Mouse (Mus musculus): ENCODE measurements around the gene Slc16a4. TPM values are rescaled to one million over a fixed set of nuclear protein-coding genes. Genes with fewer than 3 reads are reported as not detected.
"Not testable (repeated sequence)": the region's sequence is repeated elsewhere in the genome, so short reads cannot be mapped to it uniquely, and the experiment has no call there.

Slc16a4 gene
- polyA plus RNA-seq, 1 experiment from 2014 or later, result 3.6 TPM

DNA sequence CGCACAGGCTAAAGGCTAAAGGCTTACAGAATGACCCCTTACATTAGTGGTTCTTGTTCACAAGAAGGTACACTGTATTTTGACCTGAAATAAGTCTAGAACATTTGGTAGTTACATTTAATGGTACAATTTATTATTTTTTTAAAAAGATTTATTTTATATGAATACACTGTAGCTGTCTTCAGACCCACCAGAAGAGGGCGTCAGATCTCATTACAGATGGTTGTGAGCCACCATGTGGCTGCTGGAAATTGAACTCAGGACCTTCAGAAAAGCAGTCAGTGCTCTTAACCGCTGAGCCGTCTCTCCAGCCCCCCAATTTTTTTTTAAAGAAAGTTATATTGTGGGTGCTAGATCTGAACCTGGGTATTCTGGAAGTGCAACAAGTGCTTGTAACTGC lies 5.9 kb downstream of the Slc16a4 start:
- not testable (repeated sequence) for H3K4me1 ChIP-seq; H3K27me3 ChIP-seq; H3K4me3 ChIP-seq; H3K4me2 ChIP-seq; ATAC-seq (ENCODE audit: insufficient number of reproducible peaks, insufficient read depth, low FRiP score, low TSS enrichment, low read depth); H3K9ac ChIP-seq; H3K9me3 ChIP-seq; H3K27ac ChIP-seq
- peaks cover 10% of the 10 kb centered on the region for H3K36me3 ChIP-seq
- 69% methylated on average over 4 of the region's 4 CpGs for WGBS

DNA sequence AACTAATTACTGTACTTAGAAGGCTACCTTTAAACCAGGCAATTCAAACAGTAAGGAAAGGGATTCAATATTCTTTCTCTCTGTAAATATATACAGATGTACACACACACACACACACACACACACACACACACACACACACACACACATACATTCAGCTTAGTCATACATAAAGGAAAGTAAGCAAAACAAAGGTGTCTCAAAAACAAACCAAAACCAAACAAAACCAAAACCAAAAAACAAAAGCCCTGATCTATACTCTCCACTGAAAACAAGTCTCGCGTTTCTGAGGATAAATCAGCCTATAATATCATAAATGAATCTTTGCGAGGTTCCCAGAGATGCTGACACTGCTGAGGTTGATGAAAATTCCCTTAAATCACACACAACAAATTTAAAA lies 26.3 kb downstream of the Slc16a4 start:
- Histone ChIP-seq H3K4me2 (no peak overlapping the region), H3K9ac (no peak overlapping the region), H3K4me3 (no peak overlapping the region), H3K27ac (no peak overlapping the region), H3K4me1 (peaks cover 10% of the 10 kb centered on the region; the same call in 1 of the 2 replicates), H3K9me3 (no peaks in the 10 kb centered on the region), H3K27me3 (no peaks in the 10 kb centered on the region), H3K36me3 (peaks cover 28% of the 10 kb centered on the region)
- WGBS, result 90% methylated on average over 3 of the region's 3 CpGs
- no peak for ATAC-seq (ENCODE audit: insufficient number of reproducible peaks, insufficient read depth, low FRiP score, low TSS enrichment, low read depth)

DNA sequence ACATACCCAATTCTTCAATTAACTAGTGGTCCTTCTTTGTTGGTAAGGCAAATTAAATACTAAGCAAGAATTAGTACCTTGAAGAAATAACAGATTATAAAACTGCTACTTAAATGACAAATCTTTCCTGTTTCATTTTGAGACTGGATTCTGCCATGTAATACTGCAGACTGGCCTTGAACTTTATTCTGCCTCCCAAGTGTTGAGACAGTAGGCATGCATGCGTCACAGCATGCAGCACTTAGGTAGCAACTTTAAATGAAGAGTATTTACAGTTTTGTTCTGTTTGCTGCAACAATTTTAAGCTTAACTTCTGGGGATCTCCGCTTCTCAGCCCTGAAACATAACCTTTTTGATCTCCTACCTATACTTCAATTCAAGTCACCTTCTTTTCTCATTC lies 30.1 kb downstream of the Slc16a4 start:
- Histone ChIP-seq H3K36me3 (peaks cover 46% of the 10 kb centered on the region), H3K27ac (no peak overlapping the region), H3K9me3 (no peaks in the 10 kb centered on the region), H3K27me3 (no peaks in the 10 kb centered on the region), H3K4me2 (no peak overlapping the region), H3K4me3 (no peak overlapping the region), H3K9ac (no peak overlapping the region), H3K4me1 (peaks cover 40% of the 10 kb centered on the region)
- WGBS, result 88% methylated on average over 2 of the region's 2 CpGs
- ATAC-seq (ENCODE audit: insufficient number of reproducible peaks, insufficient read depth, low FRiP score, low TSS enrichment, low read depth), result no peak

DNA sequence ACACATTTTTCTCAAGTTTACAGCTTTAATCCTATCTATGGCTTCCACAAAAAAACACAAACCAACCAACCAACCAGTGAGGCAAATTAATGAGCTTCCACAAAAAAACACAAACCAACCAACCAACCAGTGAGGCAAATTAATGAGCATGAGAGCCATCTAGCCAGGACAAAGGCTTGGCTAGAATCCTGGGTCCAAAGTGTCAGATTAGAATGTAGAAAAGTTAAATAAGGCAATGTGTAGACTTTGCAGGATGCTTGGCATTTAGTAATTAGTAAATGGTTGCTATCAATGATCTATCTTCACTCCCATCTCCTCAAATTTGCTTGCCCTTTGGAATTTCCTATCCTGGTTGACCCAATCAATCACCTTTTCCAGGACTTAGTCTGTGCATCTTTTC lies 30.7 kb downstream of the Slc16a4 start:
- Histone ChIP-seq H3K27me3 (no peaks in the 10 kb centered on the region), H3K9ac (no peak overlapping the region), H3K4me2 (no peak overlapping the region), H3K9me3 (no peaks in the 10 kb centered on the region), H3K36me3 (peaks cover 43% of the 10 kb centered on the region), H3K4me3 (no peak overlapping the region), H3K4me1 (peaks cover 40% of the 10 kb centered on the region), H3K27ac (no peak overlapping the region)
- no peak for ATAC-seq (ENCODE audit: insufficient number of reproducible peaks, insufficient read depth, low FRiP score, low TSS enrichment, low read depth)

DNA sequence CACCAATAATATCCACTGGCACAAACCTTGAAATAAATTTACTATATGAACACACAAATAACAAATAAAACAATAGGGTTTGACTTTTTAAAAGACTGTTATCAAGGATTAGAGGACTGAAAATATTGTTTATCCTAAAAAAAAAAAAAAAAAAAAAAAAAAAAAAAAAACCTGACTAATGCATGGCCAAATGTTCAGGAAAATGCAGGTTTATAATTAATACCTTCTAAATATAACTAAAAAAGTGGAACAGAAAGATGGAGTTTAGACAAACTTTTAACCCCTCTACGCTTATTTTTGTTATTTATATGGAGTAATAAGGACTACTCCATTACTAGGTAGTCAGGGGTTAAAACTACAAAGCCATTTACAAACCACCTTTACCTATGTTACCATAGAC lies 35.4 kb downstream of the Slc16a4 start:
- no peaks in the 10 kb centered on the region for H3K9me3 ChIP-seq
- no peak for ATAC-seq (ENCODE audit: insufficient number of reproducible peaks, insufficient read depth, low FRiP score, low TSS enrichment, low read depth)
- WGBS, result 89% methylated on average over 1 of the region's 1 CpGs
- no peak overlapping the region for H3K4me2 ChIP-seq
- H3K27me3 ChIP-seq, result no peaks in the 10 kb centered on the region
- H3K4me1 ChIP-seq, result peaks cover 49% of the 10 kb centered on the region
- H3K9ac ChIP-seq, result no peak overlapping the region
- peaks cover 50% of the 10 kb centered on the region for H3K36me3 ChIP-seq
- H3K4me3 ChIP-seq, result no peak overlapping the region
- H3K27ac ChIP-seq, result no peak overlapping the region

DNA sequence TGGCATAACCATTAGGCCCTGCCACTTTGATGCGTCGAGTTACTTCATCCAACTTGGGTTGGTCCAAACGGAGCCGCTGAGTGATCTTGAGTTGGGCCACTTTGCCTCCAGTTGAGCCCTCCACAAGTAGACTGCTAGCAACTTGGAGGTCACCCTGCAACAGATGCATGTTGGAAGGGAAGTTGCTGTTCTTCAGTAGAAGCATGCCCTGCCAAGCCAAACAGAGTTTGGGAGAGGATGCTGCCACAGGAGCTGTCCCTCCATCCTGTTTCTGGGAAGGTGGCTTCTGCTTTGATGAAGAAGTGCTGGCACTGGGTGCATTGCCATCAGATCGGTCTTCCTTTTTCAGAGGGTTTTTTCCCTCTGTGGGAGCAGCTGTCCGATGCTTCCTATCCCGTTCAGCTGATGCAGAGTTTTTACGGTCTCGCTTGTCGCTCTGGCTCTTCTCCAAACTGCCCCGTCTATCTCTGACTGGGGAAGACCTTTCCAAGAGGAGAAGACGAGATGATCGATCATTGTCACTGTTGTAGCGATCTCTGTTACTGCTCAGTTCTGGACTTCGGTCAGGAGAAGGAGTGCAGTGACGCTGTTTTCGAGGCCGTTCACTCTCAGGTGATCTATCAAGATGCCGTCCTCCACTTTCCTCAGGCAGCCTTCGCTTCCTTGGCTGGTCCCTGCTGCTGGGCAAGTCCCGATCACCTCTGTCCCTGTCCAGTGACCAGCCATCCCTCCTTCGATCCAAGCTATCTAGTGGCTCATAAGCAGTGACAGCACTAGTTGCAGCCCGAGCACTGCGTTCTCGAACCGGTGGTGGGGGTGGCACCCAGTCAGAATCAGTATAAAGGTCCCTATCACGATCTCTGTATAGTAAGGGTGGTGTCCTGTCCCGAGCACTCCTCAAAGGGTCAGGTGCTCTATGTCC lies 39.7 kb downstream of the Slc16a4 start:
- Histone ChIP-seq H3K36me3 (peaks cover 23% of the 10 kb centered on the region), H3K4me2 (peak overlapping the region; percentile 92), H3K4me3 (peak overlapping the region; percentile 94), H3K9ac (peak overlapping the region; percentile 96), H3K9me3 (no peaks in the 10 kb centered on the region), H3K27me3 (no peaks in the 10 kb centered on the region), H3K27ac (no peak overlapping the region), H3K4me1 (peaks cover 27% of the 10 kb centered on the region)
- ATAC-seq (ENCODE audit: insufficient number of reproducible peaks, insufficient read depth, low FRiP score, low TSS enrichment, low read depth), result no peak
- WGBS, result 82% methylated on average over 28 of the region's 28 CpGs

DNA sequence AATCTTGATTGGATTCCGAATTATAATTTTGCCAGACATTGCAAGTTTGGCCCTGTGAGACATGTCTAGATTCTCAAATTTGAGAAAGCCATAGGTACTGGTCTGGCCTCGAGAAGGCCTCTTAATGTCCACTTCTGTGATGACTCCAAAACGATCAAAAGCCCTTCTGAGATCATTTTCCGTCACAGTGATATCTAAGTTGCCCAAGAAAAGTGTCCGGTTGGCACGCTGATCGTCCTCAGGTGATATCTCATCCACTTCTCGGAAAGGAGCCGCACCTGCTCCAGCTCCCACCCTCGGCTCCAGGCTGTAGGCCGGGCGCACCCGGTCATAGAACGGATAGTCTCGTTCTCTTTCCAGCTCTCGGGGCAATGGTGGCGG lies 40.7 kb downstream of the Slc16a4 start:
- 18% methylated on average over 17 of the region's 17 CpGs for WGBS
- H3K9ac ChIP-seq, result peak overlapping the region; percentile 96

DNA sequence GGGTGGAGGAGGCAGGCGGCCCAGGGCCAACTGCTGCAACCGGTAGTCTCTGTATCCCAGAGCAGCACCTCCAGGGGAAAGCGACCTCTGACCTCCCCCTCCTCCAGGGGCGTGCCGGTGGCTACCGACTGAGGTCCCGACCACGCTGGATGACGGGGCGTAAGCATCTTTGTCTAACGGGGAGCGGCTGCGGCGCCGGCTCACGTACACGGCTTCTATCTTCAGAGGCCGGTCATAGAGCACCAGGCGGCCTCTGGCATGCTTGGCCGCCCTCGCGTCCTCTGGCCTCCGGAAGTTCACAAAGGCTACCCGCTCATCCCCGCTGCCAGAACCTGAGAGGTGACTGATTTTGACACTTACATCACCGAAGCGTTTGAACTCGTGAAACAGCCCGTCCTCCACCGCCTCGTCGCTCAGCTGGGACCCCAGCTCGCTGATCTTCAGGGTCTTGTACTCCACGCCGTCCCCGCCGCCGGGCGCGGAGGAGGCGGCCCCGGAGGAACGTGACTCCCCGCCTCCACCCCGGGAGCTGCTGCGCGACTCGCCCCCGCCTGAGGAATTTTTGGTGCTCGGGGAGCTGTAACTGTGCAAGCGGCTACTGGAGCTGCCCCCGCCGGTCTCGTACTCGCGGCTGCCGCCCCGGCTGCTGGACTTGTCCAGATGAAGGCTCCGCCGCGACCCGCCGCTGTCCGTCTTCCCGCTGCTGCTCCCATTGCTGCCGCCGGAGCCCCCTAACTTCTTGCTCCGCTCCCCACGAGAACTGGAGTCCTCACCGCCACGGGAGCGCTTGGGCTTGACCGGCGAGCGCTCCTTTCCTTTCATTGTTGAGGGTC lies 41.3 kb downstream of the Slc16a4 start:
- no peak for ATAC-seq (ENCODE audit: insufficient number of reproducible peaks, insufficient read depth, low FRiP score, low TSS enrichment, low read depth)
- H3K27me3 ChIP-seq, result no peaks in the 10 kb centered on the region
- peak overlapping the region; percentile 92 for H3K27ac ChIP-seq
- peak overlapping the region; percentile 94 for H3K4me3 ChIP-seq
- H3K9me3 ChIP-seq, result no peaks in the 10 kb centered on the region
- peak overlapping the region; percentile 92 for H3K4me2 ChIP-seq
- under 1% methylated on average over 74 of the region's 75 CpGs for WGBS
- peaks cover 20% of the 10 kb centered on the region for H3K36me3 ChIP-seq
- peak overlapping the region; percentile 96 for H3K9ac ChIP-seq
- peaks cover 24% of the 10 kb centered on the region for H3K4me1 ChIP-seq

More for the DNA sequence above, 40.7 kb downstream of the Slc16a4 start:
- Histone ChIP-seq H3K36me3 (peaks cover 20% of the 10 kb centered on the region), H3K4me1 (peaks cover 24% of the 10 kb centered on the region), H3K27me3 (no peaks in the 10 kb centered on the region), H3K27ac (no peak overlapping the region), H3K9me3 (no peaks in the 10 kb centered on the region), H3K4me2 (peak overlapping the region; percentile 92), H3K4me3 (peak overlapping the region; percentile 94)
- no peak for ATAC-seq (ENCODE audit: insufficient number of reproducible peaks, insufficient read depth, low FRiP score, low TSS enrichment, low read depth)

DNA sequence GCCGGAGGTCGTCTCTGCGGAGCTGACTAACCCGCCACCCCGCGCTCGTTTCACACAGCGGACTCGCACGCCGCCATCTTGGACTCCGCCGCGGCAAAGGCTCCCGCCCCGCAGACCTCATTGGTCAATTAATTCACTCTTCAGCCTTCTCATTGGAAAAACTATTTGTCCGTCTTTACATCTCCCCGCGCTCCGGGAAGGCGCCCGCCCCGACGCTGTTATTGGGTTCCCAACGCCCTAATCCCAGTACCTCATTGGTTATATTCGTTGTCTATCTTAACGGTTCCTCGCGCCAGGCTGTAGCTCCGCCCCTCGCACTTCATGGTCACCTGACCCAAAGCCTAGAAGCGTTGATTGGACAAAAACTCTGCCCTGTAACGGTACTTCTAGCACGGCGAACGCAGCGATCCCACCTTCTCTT lies 41.9 kb downstream of the Slc16a4 start:
- Histone ChIP-seq H3K36me3 (peaks cover 17% of the 10 kb centered on the region), H3K9ac (peak overlapping the region; percentile 96), H3K4me1 (peaks cover 24% of the 10 kb centered on the region), H3K27me3 (no peaks in the 10 kb centered on the region), H3K9me3 (no peaks in the 10 kb centered on the region), H3K4me3 (peak overlapping the region; percentile 94), H3K4me2 (peak overlapping the region; percentile 92), H3K27ac (peak overlapping the region; percentile 95)
- peak; percentile 98 for ATAC-seq (ENCODE audit: insufficient number of reproducible peaks, insufficient read depth, low FRiP score, low TSS enrichment, low read depth)
- WGBS, result 0% methylated on average over 37 of the region's 37 CpGs

DNA sequence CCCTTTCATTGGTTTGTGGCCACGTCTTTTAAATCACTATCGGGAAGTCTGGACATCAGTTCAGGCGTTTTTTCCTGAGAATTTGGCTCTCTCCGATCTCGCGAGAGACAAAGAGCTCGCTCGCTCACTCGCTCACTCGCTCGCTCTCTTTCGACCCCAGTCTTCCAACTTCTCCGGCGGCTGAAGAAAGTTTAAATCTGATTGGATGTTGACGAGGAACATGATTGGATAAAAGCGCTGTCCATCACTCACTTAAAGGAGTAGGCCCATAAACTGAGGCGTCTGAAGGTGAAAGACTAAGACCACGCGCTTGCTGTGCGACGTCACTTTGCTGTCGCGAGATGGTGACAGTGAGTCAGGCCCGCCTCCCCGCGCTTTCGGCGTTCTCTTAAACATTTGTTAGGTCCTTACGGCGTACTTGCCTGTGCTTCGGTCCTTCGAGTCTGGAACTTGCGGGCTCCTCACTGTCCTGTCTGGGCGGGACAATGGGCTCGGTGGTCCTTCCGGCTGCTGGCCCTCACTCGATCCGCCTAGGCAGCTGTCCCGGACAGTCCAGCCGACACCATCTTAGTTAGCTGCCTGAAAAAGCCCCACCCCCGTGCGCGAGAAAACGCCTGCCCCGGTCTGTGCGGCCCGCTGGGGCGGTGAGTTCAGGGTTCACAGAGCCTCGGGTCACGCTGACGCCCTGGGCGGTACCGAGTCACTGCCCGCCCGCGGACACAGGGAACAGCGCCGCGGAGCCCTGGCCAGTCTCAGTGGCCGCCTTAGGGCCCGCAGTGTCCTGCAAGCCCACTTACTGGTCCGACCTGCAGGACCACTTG lies 42.6 kb downstream of the Slc16a4 start, which contains the start of gene Rbm15:
Gene Rbm15 (minus strand): TSS at position 293 of the 821 bp plus-strand sequence.
- peak within 1 kb of the TSS; percentile 92 for H3K4me2 ChIP-seq
- peak within 1 kb of the TSS; percentile 94 for H3K4me3 ChIP-seq
- peaks cover 24% of the 10 kb centered on the region for H3K4me1 ChIP-seq
- peak within 1 kb of the TSS; percentile 95 for H3K27ac ChIP-seq
- WGBS, result under 1% methylated on average over 62 of the region's 62 CpGs
- no peaks in the 10 kb centered on the region for H3K27me3 ChIP-seq
- H3K9ac ChIP-seq, result peak within 1 kb of the TSS; percentile 96
- H3K36me3 ChIP-seq, result peaks cover 16% of the 10 kb centered on the region
- ATAC-seq (ENCODE audit: insufficient number of reproducible peaks, insufficient read depth, low FRiP score, low TSS enrichment, low read depth), result peak; percentile 95
- no peaks in the 10 kb centered on the region for H3K9me3 ChIP-seq
